Mouse (Mus musculus) bone marrow macrophage, adult 2 months (primary cell): Measurements from ENCODE around the gene Ola1.

Source experiments
- CTCF ChIP-seq: IDR thresholded peaks from 2 replicates; pipeline ENCODE4 v1.5.1; 2012; ENCODE audit warnings: low read depth, mild to moderate bottlenecking, low read length, moderate library complexity
- POLR2A ChIP-seq: IDR thresholded peaks from 2 replicates; pipeline ENCODE4 v1.6.1; 2012; ENCODE audit warnings: mild to moderate bottlenecking, low read depth, low read length, borderline replicate concordance

GRCm38 (mm10) chr2:73118781-73119180 is 99.9 kb downstream of the Ola1 start:
- no peak for TF ChIP-seq CTCF
- no peak for TF ChIP-seq POLR2A
